Mouse (Mus musculus): Measurements from ENCODE around the gene Cic. TPM values are rescaled to one million over a fixed set of nuclear protein-coding genes. Genes with fewer than 3 reads are reported as not detected.
"Not testable (repeated sequence)": the region's sequence is repeated elsewhere in the genome, so short reads cannot be mapped to it uniquely, and the experiment has no call there.

The Cic gene
- polyA plus RNA-seq, 1 experiment from 2014 or later, result 28.4 TPM

GRCm38 (mm10) chr7:25250141-25250972 is 17.1 kb upstream of the Cic start, which contains the start of gene Erf:
Gene Erf, minus strand, starts transcription at chr7:25250761.
- H3K4me2 ChIP-seq (ENCODE audit: low read length), result peak within 1 kb of the TSS; percentile 97
- WGBS, result under 1% methylated on average over 61 of the region's 81 CpGs

GRCm38 (mm10) chr7:25251071-25251791 is 16.3 kb upstream of the Cic start:
- 4% methylated on average over 22 of the region's 22 CpGs for WGBS
- no peaks in the 10 kb centered on the region for H3K9me3 ChIP-seq (ENCODE audit: control insufficient read depth, low read length)
- H3K36me3 ChIP-seq (ENCODE audit: control insufficient read depth, insufficient read depth, low read length), result peaks cover 3% of the 10 kb centered on the region; the same call in 1 of the 2 replicates
- H3K4me3 ChIP-seq (ENCODE audit: control insufficient read depth in 1 of 2, insufficient read depth in 1 of 2, low read depth in 1 of 2, low read length in 2 of 2), result peak overlapping the region; percentile 43 to 100
- peak overlapping the region; percentile 82 to 98 for H3K27ac ChIP-seq (replicated peaks in 1 of 2; ENCODE audit: control insufficient read depth in 1 of 2, insufficient read depth in 1 of 2, low read depth in 2 of 2, low read length in 2 of 2)
- no peaks in the 10 kb centered on the region for H3K27me3 ChIP-seq (ENCODE audit: control insufficient read depth, insufficient read depth, low read length)
- peaks cover 17 to 28% of the 10 kb centered on the region in 2 experiments for H3K4me1 ChIP-seq (ENCODE audit: control insufficient read depth in 2 of 2, insufficient read depth in 2 of 2, low read length in 2 of 2)
- ATAC-seq (ENCODE audit: insufficient number of reproducible peaks, insufficient read depth, low FRiP score, low read depth), result peak; percentile 19; the same call in 1 of the 2 replicates
- H3K4me2 ChIP-seq (ENCODE audit: low read length), result peak overlapping the region; percentile 97
- H3K9ac ChIP-seq (ENCODE audit: low read length), result peak overlapping the region; percentile 99

More at GRCm38 (mm10) chr7:25250141-25250972, 17.1 kb upstream of the Cic start, which contains the start of gene Erf:
- Histone ChIP-seq H3K27ac (replicated peaks in 1 of 2; ENCODE audit: control insufficient read depth in 1 of 2, insufficient read depth in 1 of 2, low read depth in 2 of 2, low read length in 2 of 2) (peak within 1 kb of the TSS; percentile 88 to 98), H3K36me3 (ENCODE audit: control insufficient read depth, insufficient read depth, low read length) (peaks cover 11% of the 10 kb centered on the region), H3K9me3 (ENCODE audit: control insufficient read depth, low read length) (no peaks in the 10 kb centered on the region), H3K9ac (ENCODE audit: low read length) (peak within 1 kb of the TSS; percentile 99), H3K27me3 (ENCODE audit: control insufficient read depth, insufficient read depth, low read length) (no peaks in the 10 kb centered on the region), H3K4me1 (ENCODE audit: control insufficient read depth in 2 of 2, insufficient read depth in 2 of 2, low read length in 2 of 2) (peaks cover 23 to 37% of the 10 kb centered on the region in 2 experiments), H3K4me3 (ENCODE audit: control insufficient read depth in 1 of 2, insufficient read depth in 1 of 2, low read depth in 1 of 2, low read length in 2 of 2) (peak within 1 kb of the TSS; percentile 87 to 100)
- peak; percentile 75 for ATAC-seq (ENCODE audit: insufficient number of reproducible peaks, insufficient read depth, low FRiP score, low read depth)

- peak overlapping the region; percentile 99 for H3K9ac ChIP-seq (ENCODE audit: low read length)
- H3K4me2 ChIP-seq (ENCODE audit: low read length), result peak overlapping the region; percentile 97
- peaks cover 3% of the 10 kb centered on the region; the same call in 1 of the 2 replicates for H3K36me3 ChIP-seq (ENCODE audit: control insufficient read depth, insufficient read depth, low read length)
- no peaks in the 10 kb centered on the region for H3K9me3 ChIP-seq (ENCODE audit: control insufficient read depth, low read length)
- no peaks in the 10 kb centered on the region for H3K27me3 ChIP-seq (ENCODE audit: control insufficient read depth, insufficient read depth, low read length)
- 27% methylated on average over 8 of the region's 8 CpGs for WGBS
- peak overlapping the region; percentile 82 to 98 for H3K27ac ChIP-seq (replicated peaks in 1 of 2; ENCODE audit: control insufficient read depth in 1 of 2, insufficient read depth in 1 of 2, low read depth in 2 of 2, low read length in 2 of 2)
- ATAC-seq (ENCODE audit: insufficient number of reproducible peaks, insufficient read depth, low FRiP score, low read depth), result no peak
- peaks cover 11 to 22% of the 10 kb centered on the region in 2 experiments for H3K4me1 ChIP-seq (ENCODE audit: control insufficient read depth in 2 of 2, insufficient read depth in 2 of 2, low read length in 2 of 2)
- peak overlapping the region; percentile 43 to 100 for H3K4me3 ChIP-seq (ENCODE audit: control insufficient read depth in 1 of 2, insufficient read depth in 1 of 2, low read depth in 1 of 2, low read length in 2 of 2)
Observed at GRCm38 (mm10) chr7:25251822-25252221, 15.7 kb upstream of the Cic start.

- WGBS, result 68% methylated on average over 1 of the region's 1 CpGs
- Histone ChIP-seq H3K27me3 (ENCODE audit: control insufficient read depth, insufficient read depth, low read length) (no peaks in the 10 kb centered on the region), H3K4me3 (ENCODE audit: control insufficient read depth in 1 of 2, insufficient read depth in 1 of 2, low read depth in 1 of 2, low read length in 2 of 2) (no peak overlapping the region), H3K9ac (ENCODE audit: low read length) (no peak overlapping the region), H3K4me1 (ENCODE audit: control insufficient read depth in 2 of 2, insufficient read depth in 2 of 2, low read length in 2 of 2) (peaks cover under 1 to 6% of the 10 kb centered on the region in 2 experiments), H3K27ac (replicated peaks in 1 of 2; ENCODE audit: control insufficient read depth in 1 of 2, insufficient read depth in 1 of 2, low read depth in 2 of 2, low read length in 2 of 2) (no peak overlapping the region), H3K36me3 (ENCODE audit: control insufficient read depth, insufficient read depth, low read length) (no peaks in the 10 kb centered on the region), H3K9me3 (ENCODE audit: control insufficient read depth, low read length) (no peaks in the 10 kb centered on the region), H3K4me2 (ENCODE audit: low read length) (no peak overlapping the region)
- ATAC-seq (ENCODE audit: insufficient number of reproducible peaks, insufficient read depth, low FRiP score, low read depth), result no peak
Observed at GRCm38 (mm10) chr7:25261896-25262295, 5.6 kb upstream of the Cic start.

- Histone ChIP-seq H3K27ac (replicated peaks in 1 of 2; ENCODE audit: control insufficient read depth in 1 of 2, insufficient read depth in 1 of 2, low read depth in 2 of 2, low read length in 2 of 2) (no peak overlapping the region), H3K9me3 (ENCODE audit: control insufficient read depth, low read length) (no peaks in the 10 kb centered on the region), H3K4me1 (ENCODE audit: control insufficient read depth in 2 of 2, insufficient read depth in 2 of 2, low read length in 2 of 2) (peaks cover 8 to 14% of the 10 kb centered on the region in 2 experiments), H3K4me2 (ENCODE audit: low read length) (no peak overlapping the region), H3K9ac (ENCODE audit: low read length) (no peak overlapping the region), H3K36me3 (ENCODE audit: control insufficient read depth, insufficient read depth, low read length) (no peaks in the 10 kb centered on the region), H3K27me3 (ENCODE audit: control insufficient read depth, insufficient read depth, low read length) (no peaks in the 10 kb centered on the region), H3K4me3 (ENCODE audit: control insufficient read depth in 1 of 2, insufficient read depth in 1 of 2, low read depth in 1 of 2, low read length in 2 of 2) (no peak overlapping the region)
- 39% methylated on average over 17 of the region's 17 CpGs for WGBS
- no peak for ATAC-seq (ENCODE audit: insufficient number of reproducible peaks, insufficient read depth, low FRiP score, low read depth)
Observed at GRCm38 (mm10) chr7:25263968-25264870, 3.3 kb upstream of the Cic start.

- H3K4me1 ChIP-seq (ENCODE audit: control insufficient read depth in 2 of 2, insufficient read depth in 2 of 2, low read length in 2 of 2), result peaks cover 11 to 23% of the 10 kb centered on the region in 2 experiments
- not testable (repeated sequence) for H3K27me3 ChIP-seq (ENCODE audit: control insufficient read depth, insufficient read depth, low read length); H3K4me2 ChIP-seq (ENCODE audit: low read length); H3K27ac ChIP-seq (replicated peaks in 1 of 2; ENCODE audit: control insufficient read depth in 1 of 2, insufficient read depth in 1 of 2, low read depth in 2 of 2, low read length in 2 of 2); H3K36me3 ChIP-seq (ENCODE audit: control insufficient read depth, insufficient read depth, low read length); H3K9me3 ChIP-seq (ENCODE audit: control insufficient read depth, low read length); ATAC-seq (ENCODE audit: insufficient number of reproducible peaks, insufficient read depth, low FRiP score, low read depth); H3K4me3 ChIP-seq (ENCODE audit: control insufficient read depth in 1 of 2, insufficient read depth in 1 of 2, low read depth in 1 of 2, low read length in 2 of 2); H3K9ac ChIP-seq (ENCODE audit: low read length)
- 60% methylated on average over 5 of the region's 5 CpGs for WGBS
Observed at GRCm38 (mm10) chr7:25265743-25266142, 1.8 kb upstream of the Cic start.
